Mouse (Mus musculus): Measurements from ENCODE around the gene Kif1a. TPM values are rescaled to one million over a fixed set of nuclear protein-coding genes. Genes with fewer than 3 reads are reported as not detected.

Kif1a gene
- under 1 TPM in 1 of 2 experiments, not detected in 1; 0.61 TPM for polyA plus RNA-seq (2017; shearing (Covaris generic))

DNA sequence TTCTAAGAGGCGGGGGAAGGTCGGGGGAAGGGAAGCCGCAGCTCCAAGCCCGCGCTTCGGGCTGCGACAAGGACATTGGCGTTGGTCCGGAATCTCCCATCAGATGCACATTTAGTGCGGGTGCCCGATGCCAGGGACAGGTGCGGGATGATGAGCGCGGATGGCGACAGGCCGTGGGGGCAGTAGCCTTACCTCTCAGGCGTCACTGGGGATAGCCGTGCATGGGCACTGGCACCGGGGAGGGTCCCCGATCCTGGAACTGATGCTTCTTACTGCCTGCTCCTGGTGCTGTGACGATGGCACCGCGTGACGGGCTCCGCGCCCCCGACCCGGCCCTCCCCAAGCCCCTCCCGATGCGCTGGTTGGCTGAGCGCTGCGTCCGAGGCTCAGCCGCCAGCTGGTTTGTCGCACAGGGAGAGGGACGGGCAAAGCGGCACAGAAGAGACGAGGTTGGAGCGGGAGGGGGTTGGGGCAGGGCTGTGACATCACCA, at the start of gene Kif1a:
Gene Kif1a, minus strand, starts transcription at position 381 of the 491 bp plus-strand sequence.

GRCm38 (mm10) chr1:93135036-93135526, 33.3 kb upstream of the Kif1a start, which contains the start of gene Agxt:
TSS of gene Agxt (plus strand) at chr1:93135240.

GRCm38 (mm10) chr1:93006061-93006460, 95.7 kb downstream of the Kif1a start, which contains the start of gene Aqp12:
TSS of gene Aqp12 (plus strand) at chr1:93006334.

Other genes with a start within 250 kb of the Kif1a start
- 1 to 10 TPM in 1 of 2 experiments, not detected in 1; 1.0 TPM for gene Ankmy1, start 199.0 kb downstream of the Kif1a start, polyA plus RNA-seq (2017; shearing (Covaris generic))
- 10 to 100 TPM in 1 of 2 experiments, 1 to 10 TPM in 1; 8.9 to 15.5 TPM for gene Dusp28, start 195.0 kb downstream of the Kif1a start, polyA plus RNA-seq (2017; shearing (Covaris generic))
- gene Rnpepl1, start 191.2 kb downstream of the Kif1a start, polyA plus RNA-seq (2017; shearing (Covaris generic)): 100 to 1,000 TPM in 1 of 2 experiments, 10 to 100 TPM in 1; 81.1 to 120 TPM
- gene Capn10, start 167.6 kb downstream of the Kif1a start, polyA plus RNA-seq (2017; shearing (Covaris generic)): 10 to 100 TPM in 1 of 2 experiments, 1 to 10 TPM in 1; 9.1 to 13.2 TPM
- gene Gpr35, start 151.1 kb downstream of the Kif1a start, polyA plus RNA-seq (2017; shearing (Covaris generic)): under 1 TPM; 0.05 to 0.37 TPM
- gene Aqp12, start 95.6 kb downstream of the Kif1a start, polyA plus RNA-seq (2017; shearing (Covaris generic)): under 1 TPM in 1 of 2 experiments, not detected in 1; 0.16 TPM
- gene Agxt, start 33.3 kb upstream of the Kif1a start, polyA plus RNA-seq (2017; shearing (Covaris generic)): not detected
- not detected for gene 2310007B03Rik, start 59.0 kb upstream of the Kif1a start, polyA plus RNA-seq (2017; shearing (Covaris generic))
- not detected for gene Crocc2, start 66.8 kb upstream of the Kif1a start, polyA plus RNA-seq (2017; shearing (Covaris generic))
- gene Sned1, start 133.9 kb upstream of the Kif1a start, polyA plus RNA-seq (2017; shearing (Covaris generic)): under 1 TPM in 1 of 2 experiments, not detected in 1; 0.27 TPM
- 10 to 100 TPM; 16.5 to 17.6 TPM for gene Mterf4, start 204.0 kb upstream of the Kif1a start, polyA plus RNA-seq (2017; shearing (Covaris generic))
- 10 to 100 TPM; 57.7 to 57.8 TPM for gene Ppp1r7, start 240.9 kb upstream of the Kif1a start, polyA plus RNA-seq (2017; shearing (Covaris generic))
- 1 to 10 TPM; 1.2 to 2.1 TPM for gene Pask, start 241.5 kb upstream of the Kif1a start, polyA plus RNA-seq (2017; shearing (Covaris generic))